Mouse (Mus musculus) left cerebral cortex, adult 9 months (tissue): ENCODE measurements at regions not wholly inside any gene's neighbourhood (a gene's known extent, or its start where the extent isn't known, plus 50 kb on each side); places are given as distances from the start of the nearest gene placed in this dataset.
"Not testable (repeated sequence)": the region's sequence is repeated elsewhere in the genome, so short reads cannot be mapped to it uniquely, and the experiment has no call there.

Experiments
- DNase-seq, 2 experiments: peaks; one replicate each; pipeline ENCODE4 v3.0.0; 2022; ENCODE audit warnings: low spot score in 2 of 2

GRCm38 (mm10) chr2:48315306-48315705, 498.6 kb upstream of the Acvr2a start:
- no peak for DNase-seq

GRCm38 (mm10) chr2:48316180-48316889, 497.6 kb upstream of the Acvr2a start:
- DNase-seq: no peak

GRCm38 (mm10) chr2:48317821-48318220, 496.1 kb upstream of the Acvr2a start:
- DNase-seq: no peak

- DNase-seq: no peak
Observed at GRCm38 (mm10) chr2:48318384-48319030, 495.4 kb upstream of the Acvr2a start.

GRCm38 (mm10) chr2:48321471-48321870, 492.4 kb upstream of the Acvr2a start:
- no peak for DNase-seq

- DNase-seq: no peak
Observed at GRCm38 (mm10) chr2:48322278-48322677, 491.6 kb upstream of the Acvr2a start.

- no peak for DNase-seq
Observed at GRCm38 (mm10) chr2:48328204-48328603, 485.7 kb upstream of the Acvr2a start.

GRCm38 (mm10) chr2:48332783-48333182, 481.1 kb upstream of the Acvr2a start:
- DNase-seq: no peak

- no peak for DNase-seq
Observed at GRCm38 (mm10) chr2:48348021-48348420, 465.9 kb upstream of the Acvr2a start.

- no peak for DNase-seq
Observed at GRCm38 (mm10) chr2:48349794-48350193, 464.1 kb upstream of the Acvr2a start.

- DNase-seq: no peak
Observed at GRCm38 (mm10) chr2:48350206-48350605, 463.7 kb upstream of the Acvr2a start.

- not testable (repeated sequence) for DNase-seq
Observed at GRCm38 (mm10) chr2:48371572-48371971, 442.3 kb upstream of the Acvr2a start.

- no peak for DNase-seq
Observed at GRCm38 (mm10) chr2:48373086-48373485, 440.8 kb upstream of the Acvr2a start.

GRCm38 (mm10) chr2:48374302-48374701, 439.6 kb upstream of the Acvr2a start:
- DNase-seq: no peak

GRCm38 (mm10) chr2:48378160-48378559, 435.7 kb upstream of the Acvr2a start:
- no peak for DNase-seq

- no peak for DNase-seq
Observed at GRCm38 (mm10) chr2:48378749-48379148, 435.2 kb upstream of the Acvr2a start.

GRCm38 (mm10) chr2:48380140-48380539, 433.8 kb upstream of the Acvr2a start:
- no peak for DNase-seq

GRCm38 (mm10) chr2:48380786-48381185, 433.1 kb upstream of the Acvr2a start:
- DNase-seq: no peak

- DNase-seq: no peak
Observed at GRCm38 (mm10) chr2:48381481-48382075, 432.3 kb upstream of the Acvr2a start.

- DNase-seq: no peak
Observed at GRCm38 (mm10) chr2:48398504-48398903, 415.4 kb upstream of the Acvr2a start.

- DNase-seq: no peak
Observed at GRCm38 (mm10) chr2:48399191-48399590, 414.7 kb upstream of the Acvr2a start.

- DNase-seq: no peak
Observed at GRCm38 (mm10) chr2:48402813-48403212, 411.1 kb upstream of the Acvr2a start.

GRCm38 (mm10) chr2:48404460-48404859, 409.4 kb upstream of the Acvr2a start:
- no peak for DNase-seq
